Mouse (Mus musculus): ENCODE measurements around the gene Slco1b2. TPM values are rescaled to one million over a fixed set of nuclear protein-coding genes. Genes with fewer than 3 reads are reported as not detected.
"Not testable (repeated sequence)": the region's sequence is repeated elsewhere in the genome, so short reads cannot be mapped to it uniquely, and the experiment has no call there.

The Slco1b2 gene
- 0.08 and 0.29 TPM in 2 replicates for total RNA-seq (2014; rRNA removed)
- not detected in 2 replicates for polyA plus RNA-seq (2015; fragmentation: Nextera tagmentation; extraction: Ambion mirVana)

DNA sequence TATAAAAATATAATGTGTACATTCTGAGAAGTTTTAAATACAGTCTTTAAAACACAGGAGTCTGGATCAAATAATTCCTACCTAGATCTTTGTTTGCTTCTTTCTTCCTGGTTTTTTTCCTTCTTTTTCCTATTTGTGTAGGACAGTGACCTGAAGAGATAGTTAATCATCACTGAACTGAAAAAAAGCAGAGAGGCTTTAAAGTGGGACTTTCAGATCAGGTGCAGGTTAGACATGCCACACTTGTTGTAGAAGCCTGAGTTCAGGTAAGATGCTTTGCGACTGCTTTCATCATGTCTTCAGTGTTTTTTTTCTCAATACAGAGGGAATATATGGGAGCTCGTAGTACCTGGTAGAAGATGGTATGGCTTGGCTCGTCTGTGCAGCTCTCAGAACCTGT, at the start of gene Slco1b2:
Gene Slco1b2 (plus strand): TSS at position 228 of the 400 bp plus-strand sequence.
- H3K4me3 ChIP-seq (ENCODE audit: low read depth, low read length): no peak within 1 kb of the TSS
- H3K9ac ChIP-seq: no peak within 1 kb of the TSS
- ATAC-seq: no peak
- no peaks in the 10 kb centered on the region for H3K9me3 ChIP-seq (ENCODE audit: low read length)
- DNase-seq: no peak
- no peak within 1 kb of the TSS for H3K27ac ChIP-seq (ENCODE audit: low read depth, low read length)
- H3K4me1 ChIP-seq (ENCODE audit: insufficient read depth): no peaks in the 10 kb centered on the region
- no peaks in the 10 kb centered on the region for H3K27me3 ChIP-seq (ENCODE audit: insufficient read depth, low read length)
- no peak for TF ChIP-seq CTCF (IDR thresholded peaks at IDR 0.05; ENCODE audit: low read depth)
- no peaks in the 10 kb centered on the region for H3K36me3 ChIP-seq (ENCODE audit: insufficient read depth)
- H3K4me2 ChIP-seq (ENCODE audit: low read depth): no peak within 1 kb of the TSS
- 81% methylated on average over 3 of the region's 3 CpGs for WGBS

DNA sequence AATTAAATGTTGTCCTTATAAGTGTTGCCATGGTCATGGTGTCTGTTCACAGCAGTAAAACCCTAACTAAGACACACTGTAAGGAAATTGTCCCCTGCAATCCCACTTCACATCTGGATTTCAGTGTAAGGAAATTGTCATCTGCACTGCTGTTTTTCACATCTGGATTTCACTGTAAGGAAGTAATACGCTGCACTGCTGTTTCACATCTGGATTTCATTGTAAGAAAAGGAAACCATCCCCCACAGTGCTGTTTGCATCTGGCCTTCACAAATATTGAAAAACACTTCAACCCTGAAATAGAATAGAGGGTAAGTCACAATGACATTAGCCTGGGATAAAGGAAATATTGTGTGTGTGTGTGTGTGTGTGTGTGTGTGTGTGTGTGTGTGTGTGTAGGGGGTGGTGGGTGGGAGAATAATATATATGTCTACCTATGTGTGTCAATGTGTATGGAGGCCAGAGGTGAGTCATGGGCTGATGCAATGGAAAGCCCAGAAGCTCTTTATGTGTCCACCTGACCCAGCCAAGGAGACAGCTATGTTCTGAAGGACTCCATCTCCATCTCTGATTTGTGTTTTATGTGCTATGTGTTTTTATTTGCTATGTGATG, 44.4 kb upstream of the Slco1b2 start:
- Histone ChIP-seq H3K4me1 (ENCODE audit: insufficient read depth) (no peaks in the 10 kb centered on the region), H3K27me3 (ENCODE audit: insufficient read depth, low read length) (no peaks in the 10 kb centered on the region), H3K27ac (ENCODE audit: low read depth, low read length) (no peak overlapping the region), H3K9me3 (ENCODE audit: low read length) (no peaks in the 10 kb centered on the region), H3K4me2 (ENCODE audit: low read depth) (no peak overlapping the region), H3K4me3 (ENCODE audit: low read depth, low read length) (no peak overlapping the region), H3K36me3 (ENCODE audit: insufficient read depth) (no peaks in the 10 kb centered on the region), H3K9ac (no peak overlapping the region)
- 82% methylated on average over 1 of the region's 1 CpGs for WGBS
- no peak for TF ChIP-seq CTCF (IDR thresholded peaks at IDR 0.05; ENCODE audit: low read depth)
- ATAC-seq (no peak), DNase-seq (no peak)

DNA sequence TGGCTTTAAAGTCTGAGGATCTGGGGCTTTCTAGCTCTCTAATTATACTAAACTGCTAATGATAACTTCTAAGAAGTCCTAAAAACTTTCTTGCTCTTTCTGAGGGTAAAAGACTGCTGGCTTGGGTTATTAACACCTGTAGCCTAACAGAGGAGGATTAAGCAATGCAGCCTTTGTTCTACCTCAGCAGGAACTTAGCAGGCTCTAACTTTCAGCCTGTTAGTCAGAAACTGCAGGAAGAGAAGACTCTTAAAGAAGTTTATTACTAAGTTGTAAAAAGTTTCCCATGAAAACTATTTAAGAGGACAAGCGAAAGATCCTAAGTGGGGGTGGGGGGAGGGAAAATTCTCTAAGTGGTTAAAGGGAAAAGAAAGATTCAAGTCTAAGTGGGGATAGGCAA, 39.3 kb upstream of the Slco1b2 start:
- H3K4me2 ChIP-seq (ENCODE audit: low read depth): no peak overlapping the region
- DNase-seq (no peak), ATAC-seq (no peak)
- WGBS: 29% methylated on average over 1 of the region's 1 CpGs
- no peaks in the 10 kb centered on the region for H3K9me3 ChIP-seq (ENCODE audit: low read length)
- H3K4me3 ChIP-seq (ENCODE audit: low read depth, low read length): no peak overlapping the region
- no peak for TF ChIP-seq CTCF (IDR thresholded peaks at IDR 0.05; ENCODE audit: low read depth)
- no peaks in the 10 kb centered on the region for H3K36me3 ChIP-seq (ENCODE audit: insufficient read depth)
- H3K27ac ChIP-seq (ENCODE audit: low read depth, low read length): no peak overlapping the region
- no peaks in the 10 kb centered on the region for H3K4me1 ChIP-seq (ENCODE audit: insufficient read depth)
- H3K27me3 ChIP-seq (ENCODE audit: insufficient read depth, low read length): no peaks in the 10 kb centered on the region
- no peak overlapping the region for H3K9ac ChIP-seq

- H3K9ac ChIP-seq; H3K4me2 ChIP-seq (ENCODE audit: low read depth); ATAC-seq; H3K9me3 ChIP-seq (ENCODE audit: low read length); H3K36me3 ChIP-seq (ENCODE audit: insufficient read depth); H3K27me3 ChIP-seq (ENCODE audit: insufficient read depth, low read length); H3K27ac ChIP-seq (ENCODE audit: low read depth, low read length); H3K4me1 ChIP-seq (ENCODE audit: insufficient read depth); DNase-seq; H3K4me3 ChIP-seq (ENCODE audit: low read depth, low read length): not testable (repeated sequence)
- WGBS: 27% methylated on average over 4 of the region's 4 CpGs
Measured at GRCm38 (mm10) chr6:141590598-141591200, 38.6 kb upstream of the Slco1b2 start.

GRCm38 (mm10) chr6:141596081-141596480, 33.2 kb upstream of the Slco1b2 start:
- ATAC-seq (no peak), DNase-seq (no peak)
- 86% methylated on average over 2 of the region's 2 CpGs for WGBS
- Histone ChIP-seq H3K36me3 (ENCODE audit: insufficient read depth) (no peaks in the 10 kb centered on the region), H3K9me3 (ENCODE audit: low read length) (peaks cover 3% of the 10 kb centered on the region; the same call in 1 of the 2 replicates), H3K27ac (ENCODE audit: low read depth, low read length) (no peak overlapping the region), H3K4me2 (ENCODE audit: low read depth) (no peak overlapping the region), H3K27me3 (ENCODE audit: insufficient read depth, low read length) (no peaks in the 10 kb centered on the region), H3K4me3 (ENCODE audit: low read depth, low read length) (no peak overlapping the region), H3K4me1 (ENCODE audit: insufficient read depth) (no peaks in the 10 kb centered on the region), H3K9ac (no peak overlapping the region)
- no peak for TF ChIP-seq CTCF (IDR thresholded peaks at IDR 0.05; ENCODE audit: low read depth)

GRCm38 (mm10) chr6:141597037-141597436, 32.3 kb upstream of the Slco1b2 start:
- Histone ChIP-seq H3K27ac (ENCODE audit: low read depth, low read length) (no peak overlapping the region), H3K4me3 (ENCODE audit: low read depth, low read length) (no peak overlapping the region), H3K27me3 (ENCODE audit: insufficient read depth, low read length) (no peaks in the 10 kb centered on the region), H3K9me3 (ENCODE audit: low read length) (peaks cover 3% of the 10 kb centered on the region; the same call in 1 of the 2 replicates), H3K9ac (no peak overlapping the region), H3K4me2 (ENCODE audit: low read depth) (no peak overlapping the region), H3K36me3 (ENCODE audit: insufficient read depth) (no peaks in the 10 kb centered on the region), H3K4me1 (ENCODE audit: insufficient read depth) (no peaks in the 10 kb centered on the region)
- TF ChIP-seq CTCF (IDR thresholded peaks at IDR 0.05; ENCODE audit: low read depth): no peak
- no peak for ATAC-seq
- DNase-seq: no peak
- WGBS: 98% methylated on average over 2 of the region's 2 CpGs

- Histone ChIP-seq H3K9ac (no peak overlapping the region), H3K36me3 (ENCODE audit: insufficient read depth) (no peaks in the 10 kb centered on the region), H3K4me3 (ENCODE audit: low read depth, low read length) (no peak overlapping the region), H3K27me3 (ENCODE audit: insufficient read depth, low read length) (no peaks in the 10 kb centered on the region), H3K9me3 (ENCODE audit: low read length) (peaks cover 3% of the 10 kb centered on the region; the same call in 1 of the 2 replicates), H3K27ac (ENCODE audit: low read depth, low read length) (no peak overlapping the region), H3K4me1 (ENCODE audit: insufficient read depth) (no peaks in the 10 kb centered on the region), H3K4me2 (ENCODE audit: low read depth) (no peak overlapping the region)
- DNase-seq (no peak), ATAC-seq (no peak)
- TF ChIP-seq CTCF (IDR thresholded peaks at IDR 0.05; ENCODE audit: low read depth): no peak
- 63% methylated on average over 9 of the region's 9 CpGs for WGBS
Measured at GRCm38 (mm10) chr6:141600940-141601339, 28.4 kb upstream of the Slco1b2 start.
